Mouse (Mus musculus): ENCODE data around the gene Rab2b.
"Not testable (repeated sequence)": the region's sequence is repeated elsewhere in the genome, so short reads cannot be mapped to it uniquely, and the experiment has no call there.

Rab2b gene

DNA sequence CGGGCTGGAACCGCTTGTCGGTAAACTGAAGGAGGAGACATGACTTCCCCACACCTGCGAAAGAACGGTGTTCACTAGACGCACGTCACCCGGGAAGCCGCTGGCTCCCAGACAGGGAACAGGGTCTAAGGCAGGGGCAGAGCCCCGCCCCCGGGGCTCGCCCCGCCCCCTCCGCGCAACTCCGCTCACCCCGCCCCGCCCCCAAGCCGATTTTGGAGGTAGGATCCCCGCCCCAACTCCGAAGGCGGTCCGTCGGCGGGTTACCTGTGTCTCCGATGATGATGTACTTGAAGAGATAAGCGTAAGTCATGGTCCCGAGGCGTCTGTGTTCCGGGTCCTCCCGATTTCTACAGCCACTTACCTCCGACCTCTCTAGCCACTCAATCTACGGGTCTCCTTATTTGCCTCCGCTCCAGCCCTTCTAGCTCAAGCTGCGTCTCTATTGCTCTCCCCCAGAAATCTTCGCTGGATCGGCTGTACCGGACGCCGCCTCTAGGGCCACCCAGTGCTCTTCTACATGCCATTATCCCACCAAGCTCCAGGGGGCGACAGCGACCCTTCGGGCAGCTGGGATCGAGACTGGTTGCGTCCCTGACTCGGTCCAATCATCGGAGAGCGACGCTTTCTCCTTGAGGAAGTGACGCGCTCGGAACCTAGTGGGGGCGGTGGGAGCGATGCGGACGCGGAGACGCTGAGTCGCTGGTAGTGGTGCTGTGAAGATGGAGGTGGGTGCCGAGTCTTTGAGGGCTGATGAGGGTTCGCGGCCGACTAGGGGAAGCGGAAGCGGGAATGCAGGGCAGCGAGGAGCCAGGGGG is at the start of gene Rab2b, which contains the start of gene Tox4:
Gene Rab2b (minus strand): TSS at position 614 of the 815 bp plus-strand sequence.
Gene Tox4 (plus strand): TSS at position 215 of the 815 bp plus-strand sequence.
- peak; percentile 98 for DNase-seq (ENCODE audit: low spot score)

DNA sequence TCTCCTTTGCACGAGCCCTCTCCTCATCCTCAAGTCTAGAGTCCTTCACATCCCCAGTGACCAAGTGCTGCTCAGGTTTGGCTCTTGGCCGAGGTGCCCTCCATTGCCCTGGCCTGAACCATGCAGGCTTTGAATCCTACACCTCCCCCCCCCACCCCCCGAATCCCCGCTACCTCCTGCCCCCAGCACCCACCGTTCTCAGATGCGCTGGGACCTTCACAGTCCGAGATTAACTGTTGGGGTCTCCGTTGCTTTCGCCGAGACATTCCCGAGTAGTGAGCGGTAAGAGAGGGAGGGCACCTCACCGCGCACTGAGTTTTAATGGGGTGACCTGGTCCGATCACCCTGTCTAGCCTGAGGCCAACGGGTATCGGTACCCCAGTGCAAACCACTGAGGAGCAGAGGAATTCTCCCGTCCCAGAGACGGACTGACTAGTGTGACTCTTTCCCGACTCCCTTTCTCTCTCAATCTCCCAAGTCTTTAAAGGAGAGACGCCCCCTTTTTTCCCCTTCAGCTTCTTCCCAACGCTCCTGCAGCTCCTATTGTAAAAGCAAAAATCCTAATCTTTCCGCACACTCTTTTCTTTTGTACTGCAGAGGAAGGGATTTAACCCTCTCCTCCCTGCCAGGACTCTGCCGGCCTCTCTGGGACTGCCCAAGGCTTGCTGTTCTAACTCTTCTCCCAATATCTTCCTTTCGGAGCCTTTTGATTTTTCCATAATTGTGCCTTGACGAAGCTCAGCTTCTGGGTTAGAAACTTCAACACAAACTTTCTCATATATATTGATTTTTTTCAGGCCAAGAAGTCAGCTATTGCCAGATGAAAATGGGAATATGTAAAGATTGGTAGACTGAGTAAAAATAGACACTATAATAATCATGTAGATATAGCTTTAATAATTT is 48.8 kb upstream of the Rab2b start, which contains the start of gene Sall2:
Gene Sall2 (minus strand): TSS at position 853 of the 903 bp plus-strand sequence.
- DNase-seq (ENCODE audit: low spot score): no peak

DNA sequence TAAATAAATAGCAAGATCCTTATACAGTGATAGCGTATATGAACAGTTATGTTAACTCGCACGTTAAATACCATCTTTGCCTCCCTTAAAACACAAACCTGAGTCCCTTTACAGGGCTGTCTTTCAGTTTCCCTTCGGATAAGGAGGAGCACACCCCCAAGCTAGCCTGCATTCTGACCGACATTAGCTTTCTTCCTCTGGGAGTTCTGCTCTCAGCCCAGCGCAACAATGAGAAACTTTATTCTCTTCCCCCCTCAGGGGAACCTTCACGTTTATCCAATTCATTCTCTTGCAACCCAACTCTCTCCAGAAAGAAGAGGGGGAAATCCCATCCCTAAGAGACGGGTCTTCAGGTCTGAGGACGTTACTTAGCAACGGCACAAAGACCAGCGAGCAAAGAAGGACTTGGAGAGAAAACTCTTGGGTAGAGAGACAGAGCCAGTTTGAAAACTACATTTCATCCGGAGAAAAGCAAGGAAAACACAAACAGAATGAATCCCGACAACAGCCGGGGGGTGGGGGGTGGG is 48.1 kb upstream of the Rab2b start:
- DNase-seq (ENCODE audit: low spot score): no peak

DNA sequence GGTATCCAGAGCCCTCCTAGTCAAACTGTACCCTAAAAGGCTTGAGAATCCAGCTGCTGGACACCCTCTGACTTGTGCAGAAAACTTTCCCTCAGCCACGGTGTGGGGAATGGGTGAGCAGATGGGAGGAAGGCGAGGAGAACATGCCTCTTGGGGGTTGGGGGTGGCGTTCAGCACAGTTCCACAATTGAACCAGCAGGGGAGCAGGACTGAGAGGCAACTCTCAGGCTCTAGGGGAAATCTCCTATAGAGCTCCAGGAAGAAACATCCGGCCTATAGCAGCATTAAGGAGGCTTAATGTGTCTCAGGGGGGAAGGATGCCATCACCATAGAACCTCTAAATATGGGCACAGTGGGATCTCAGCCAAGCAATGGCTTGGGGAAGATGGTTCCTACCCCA is 46.5 kb upstream of the Rab2b start:
- DNase-seq (ENCODE audit: low spot score): no peak

DNA sequence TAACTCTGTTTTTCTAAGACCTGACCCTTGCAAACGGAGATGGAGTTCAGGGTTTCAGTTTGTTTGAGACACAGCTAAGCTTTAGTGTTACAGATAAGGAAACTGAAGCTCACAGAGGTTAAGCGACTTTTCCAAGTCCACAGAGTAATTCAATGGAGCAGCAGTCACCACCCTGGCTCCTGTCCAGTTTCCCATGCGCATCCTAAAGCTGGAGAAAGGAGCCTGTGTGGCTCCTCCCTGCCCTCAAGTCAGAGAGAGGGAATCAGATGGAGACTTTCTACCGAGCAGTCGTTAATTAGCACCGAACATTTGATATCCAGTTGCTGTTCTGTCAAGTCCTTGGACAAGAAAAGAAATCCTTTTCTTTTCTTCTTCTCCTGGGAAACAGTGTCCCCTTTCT is 40.0 kb upstream of the Rab2b start:
- no peak for DNase-seq (ENCODE audit: low spot score)

DNA sequence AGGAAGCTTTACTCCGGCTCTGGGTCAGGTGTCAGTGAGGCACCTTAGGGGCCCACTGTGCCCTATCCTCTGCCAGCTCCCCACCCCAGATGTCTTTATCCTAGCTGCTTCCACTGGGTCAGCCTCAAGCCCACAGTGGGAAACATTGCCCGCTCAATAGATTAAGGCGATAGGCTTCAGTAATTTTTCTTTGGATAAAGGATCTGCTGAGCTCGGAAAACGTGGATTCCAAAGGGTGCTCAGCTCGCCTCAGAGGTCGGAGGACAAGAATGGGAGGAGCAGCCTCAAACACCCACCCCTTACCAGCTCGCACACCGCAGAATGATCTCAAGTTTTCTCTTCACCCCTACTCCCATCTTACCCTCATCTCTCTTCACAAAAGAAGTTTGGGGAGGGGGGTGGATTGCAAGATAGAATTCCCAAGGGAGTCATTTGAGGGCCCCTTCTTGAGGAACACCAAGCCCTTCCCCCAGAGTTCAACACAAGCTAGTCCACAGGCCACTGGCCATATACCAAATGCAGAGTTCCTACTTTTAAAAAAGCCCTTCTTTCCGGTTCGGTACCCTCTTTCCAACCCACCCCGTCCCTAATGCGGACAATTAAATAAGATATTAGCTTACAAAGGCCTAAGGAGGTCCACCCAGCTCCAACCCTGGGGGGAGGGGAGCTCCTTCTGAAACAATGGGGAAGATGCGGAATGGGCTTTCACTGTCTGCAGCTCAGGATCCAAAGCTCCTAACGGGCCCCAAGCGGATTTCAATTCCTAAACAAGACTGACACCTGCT is 37.3 kb upstream of the Rab2b start:
- DNase-seq (ENCODE audit: low spot score): no peak

DNA sequence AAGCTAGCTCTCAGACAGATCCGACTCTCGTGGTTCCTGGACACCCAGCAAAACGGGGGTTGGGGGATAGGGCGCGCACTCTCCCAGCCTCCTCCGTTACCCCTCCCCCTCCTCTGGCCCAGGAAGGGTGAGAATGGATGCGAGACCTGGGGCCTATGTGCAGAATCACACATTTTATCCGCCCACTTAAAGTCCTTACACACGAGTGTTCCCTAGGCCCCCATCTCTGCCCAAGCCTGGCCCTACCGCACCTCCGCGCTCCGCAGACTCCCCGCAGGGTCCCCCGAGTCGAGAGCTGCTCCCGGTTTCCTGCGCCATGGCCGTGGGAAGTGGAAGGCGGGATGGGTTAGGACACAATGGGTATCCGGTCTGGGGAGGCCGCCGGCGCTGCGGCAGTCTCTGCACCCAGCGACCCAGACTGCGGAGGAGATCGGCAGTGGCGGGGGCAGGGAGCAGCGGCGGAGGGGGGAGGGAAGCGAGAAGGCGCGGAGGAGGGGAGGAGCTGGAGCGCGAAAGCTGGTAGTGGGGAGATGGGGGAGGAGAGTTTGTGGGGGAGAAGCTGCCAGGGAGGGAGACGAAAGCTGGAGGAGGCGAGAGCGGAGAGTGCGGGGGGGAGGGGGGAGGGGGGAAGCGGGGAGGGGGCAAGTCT is 36.6 kb upstream of the Rab2b start:
- DNase-seq (ENCODE audit: low spot score): peak; percentile 69

DNA sequence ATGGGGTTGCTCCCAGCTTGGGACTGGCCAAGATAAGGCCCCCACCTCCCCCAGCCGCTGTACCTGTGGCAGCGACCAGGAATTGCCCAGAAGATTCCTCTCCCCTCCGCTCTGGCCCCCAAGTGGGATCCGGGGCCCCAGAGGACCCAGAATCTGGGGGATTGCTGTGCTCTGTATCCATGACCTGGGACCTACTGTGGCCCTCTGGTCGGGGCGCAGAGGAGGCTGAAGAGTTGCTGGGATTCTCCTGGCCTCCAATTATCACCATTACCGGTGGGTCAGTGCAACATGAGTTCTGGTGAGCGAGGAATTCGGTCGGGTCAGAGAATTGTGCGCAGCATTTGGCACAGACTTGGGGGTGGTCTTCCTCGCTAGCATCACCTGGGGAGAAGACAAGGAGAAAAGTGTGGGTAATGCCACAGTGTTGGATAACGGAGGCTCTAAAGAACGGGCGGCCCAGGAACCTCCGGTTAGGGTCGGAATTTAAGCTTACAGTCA is 36.0 kb upstream of the Rab2b start:
- DNase-seq (ENCODE audit: low spot score): peak; percentile 26

DNA sequence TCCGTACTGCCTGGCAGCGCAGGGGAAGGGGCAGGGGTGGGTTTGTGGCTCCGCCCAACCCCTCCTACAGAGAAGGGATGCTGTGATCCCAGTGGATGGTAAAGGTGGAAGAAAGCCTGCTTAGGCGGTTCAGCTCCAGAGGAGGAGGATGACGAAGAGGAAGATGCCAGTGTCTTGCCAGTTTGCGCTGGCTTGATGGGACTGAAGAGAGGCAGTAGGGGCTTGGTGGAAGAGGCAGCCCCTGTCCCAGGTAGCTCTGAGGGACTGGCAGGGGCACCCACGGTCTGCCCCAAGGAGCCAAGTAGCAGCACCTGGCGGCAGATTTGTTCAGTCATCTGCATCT is 35.4 kb upstream of the Rab2b start:
- no peak for DNase-seq (ENCODE audit: low spot score)

DNA sequence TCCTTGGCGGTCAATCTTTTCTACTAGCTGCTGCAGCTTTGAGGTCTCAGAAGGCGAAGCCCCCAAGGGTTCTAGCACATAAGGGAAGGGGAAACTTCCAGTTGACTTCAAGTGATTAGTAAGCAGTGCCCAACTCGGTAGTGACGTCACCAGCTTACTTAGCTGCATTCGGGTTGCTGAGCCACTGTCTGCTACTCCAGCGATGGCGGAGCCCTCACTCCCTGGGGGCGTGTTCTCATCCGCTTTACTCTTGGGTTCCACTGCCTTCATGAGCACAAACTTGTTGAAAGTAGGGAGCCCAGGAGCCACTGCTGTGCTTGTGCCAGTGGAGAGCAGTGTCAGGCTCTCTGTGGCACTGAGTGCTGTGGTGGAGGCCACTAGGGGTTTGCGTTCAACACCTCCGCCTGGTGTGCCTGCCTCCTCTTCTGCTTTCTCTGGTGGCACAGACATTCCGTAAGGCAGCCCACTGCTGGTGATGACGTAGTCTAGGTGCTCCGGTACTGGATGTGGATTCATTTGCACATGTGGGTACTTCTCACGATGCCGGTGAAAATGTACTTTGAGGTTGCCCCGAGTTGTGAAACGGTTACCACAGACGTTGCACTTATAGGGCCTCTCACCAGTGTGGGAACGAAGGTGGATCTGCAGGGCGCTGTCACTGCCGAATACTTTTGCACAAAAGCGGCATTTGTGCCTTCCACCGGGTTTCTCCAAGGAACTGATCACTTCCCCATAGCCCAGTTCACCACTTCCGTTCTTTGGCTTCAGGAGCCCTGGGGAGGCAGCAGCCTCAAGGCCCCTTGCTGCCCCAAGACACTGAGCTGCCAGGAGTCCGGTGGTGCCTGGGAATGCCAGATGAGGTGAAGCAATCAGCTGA is 34.8 kb upstream of the Rab2b start:
- DNase-seq (ENCODE audit: low spot score): no peak

DNA sequence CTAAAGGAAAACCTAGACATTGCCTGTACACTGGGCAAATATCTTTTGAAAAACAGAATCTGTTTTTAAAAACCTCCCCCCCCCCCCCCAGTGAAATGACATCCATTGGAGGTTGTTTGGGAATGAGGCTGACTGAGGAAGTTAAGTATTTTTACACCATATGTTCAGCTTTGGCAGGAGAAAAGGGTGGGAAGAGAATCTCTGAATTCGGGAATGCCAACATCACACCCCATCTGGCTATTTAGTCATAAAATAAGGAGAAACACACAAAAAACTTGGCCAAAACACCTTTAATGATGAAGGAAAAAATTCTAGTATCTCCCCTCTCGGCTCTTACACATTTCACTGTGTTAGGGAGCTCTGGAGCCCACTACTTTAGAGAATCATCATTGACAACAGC is 31.6 kb upstream of the Rab2b start:
- DNase-seq (ENCODE audit: low spot score): no peak

DNA sequence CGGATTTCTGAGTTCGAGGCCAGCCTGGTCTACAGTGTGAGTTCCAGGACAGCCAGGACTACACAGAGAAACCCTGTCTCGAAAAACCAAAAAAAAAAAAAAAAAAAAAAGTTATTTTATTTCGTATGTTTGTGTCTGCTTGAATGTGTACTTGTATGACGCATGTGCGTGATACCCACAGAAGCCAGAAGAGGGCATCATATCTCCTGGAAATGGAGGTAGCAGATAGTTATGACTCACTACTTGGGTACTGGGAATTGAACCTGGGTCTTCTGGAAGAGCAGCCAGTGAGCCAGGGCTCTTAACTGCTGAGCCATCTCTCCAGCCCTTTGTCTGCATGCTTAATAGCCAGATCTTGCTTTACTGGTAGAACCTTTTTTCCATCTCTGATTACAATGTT is 31.0 kb upstream of the Rab2b start:
- not testable (repeated sequence) for DNase-seq (ENCODE audit: low spot score)

DNA sequence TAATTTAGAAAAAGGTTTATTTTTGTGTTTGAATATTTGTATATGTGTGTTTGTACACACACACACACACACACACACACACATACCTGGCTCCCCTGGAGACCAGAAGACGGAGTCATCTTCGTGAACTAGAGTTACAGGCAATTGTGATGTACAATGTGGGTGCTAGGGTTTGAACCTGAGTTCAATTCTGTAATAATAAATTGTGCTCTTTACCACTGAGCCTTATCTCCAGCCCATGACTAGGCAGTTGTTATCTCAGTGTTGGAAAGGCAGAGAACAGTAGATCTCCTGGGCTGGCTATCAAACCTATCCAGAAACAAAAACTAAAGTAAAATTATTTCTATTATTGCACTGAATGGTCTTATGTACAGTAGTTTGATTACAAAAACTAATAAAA is 26.8 kb upstream of the Rab2b start:
- DNase-seq (ENCODE audit: low spot score): no peak

DNA sequence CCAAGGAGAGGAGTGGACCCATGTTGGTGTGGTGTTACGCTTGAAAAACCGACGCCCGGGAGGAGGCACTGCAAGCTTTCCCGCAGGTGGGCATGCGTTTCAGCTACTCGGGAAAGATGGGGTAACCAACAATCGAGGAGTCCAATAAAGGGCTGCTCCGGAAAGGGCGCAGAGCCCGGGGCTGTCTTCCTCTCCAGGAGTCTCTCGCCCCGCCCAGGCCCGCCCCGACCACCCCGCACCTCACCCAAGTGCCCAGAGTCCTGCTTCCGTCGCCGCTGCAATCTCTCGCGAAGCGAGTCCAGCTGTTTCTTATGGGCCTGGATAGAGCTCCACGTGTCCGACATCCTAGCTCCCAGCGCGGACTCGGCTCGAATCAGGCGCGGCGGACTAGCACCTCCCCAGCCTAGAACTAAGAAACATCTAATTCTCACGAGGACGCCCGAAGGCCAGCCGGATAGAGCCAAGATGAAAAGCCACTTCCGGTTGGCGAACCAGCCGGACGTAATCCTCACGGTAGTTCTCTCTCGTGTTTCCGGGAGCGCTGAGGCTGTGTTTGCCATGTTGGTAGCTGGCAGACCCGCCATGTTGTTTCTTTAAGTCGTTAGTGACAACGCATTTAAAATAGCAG is 25.4 kb upstream of the Rab2b start, which contains the start of gene Mettl3:
Gene Mettl3 (minus strand): TSS at position 485 of the 628 bp plus-strand sequence.
- peak; percentile 94 for DNase-seq (ENCODE audit: low spot score)

DNA sequence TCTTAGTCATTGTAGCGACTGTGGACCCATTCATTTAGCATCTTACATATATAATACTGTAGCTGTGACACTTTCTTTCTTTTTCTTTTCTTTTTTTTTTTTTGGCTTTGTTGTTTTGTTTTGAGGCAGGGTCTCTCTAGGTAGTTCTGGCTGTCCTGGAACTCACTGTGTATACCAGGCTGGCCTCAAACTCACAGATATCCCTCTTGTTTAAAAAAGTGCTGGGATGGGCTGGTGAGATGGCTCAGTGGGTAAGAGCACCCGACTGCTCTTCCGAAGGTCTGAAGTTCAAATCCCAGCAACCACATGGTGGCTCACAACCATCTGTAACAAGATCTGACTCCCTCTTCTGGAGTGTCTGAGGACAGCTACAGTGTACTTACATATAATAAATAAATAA is 24.2 kb upstream of the Rab2b start:
- DNase-seq (ENCODE audit: low spot score): not testable (repeated sequence)

DNA sequence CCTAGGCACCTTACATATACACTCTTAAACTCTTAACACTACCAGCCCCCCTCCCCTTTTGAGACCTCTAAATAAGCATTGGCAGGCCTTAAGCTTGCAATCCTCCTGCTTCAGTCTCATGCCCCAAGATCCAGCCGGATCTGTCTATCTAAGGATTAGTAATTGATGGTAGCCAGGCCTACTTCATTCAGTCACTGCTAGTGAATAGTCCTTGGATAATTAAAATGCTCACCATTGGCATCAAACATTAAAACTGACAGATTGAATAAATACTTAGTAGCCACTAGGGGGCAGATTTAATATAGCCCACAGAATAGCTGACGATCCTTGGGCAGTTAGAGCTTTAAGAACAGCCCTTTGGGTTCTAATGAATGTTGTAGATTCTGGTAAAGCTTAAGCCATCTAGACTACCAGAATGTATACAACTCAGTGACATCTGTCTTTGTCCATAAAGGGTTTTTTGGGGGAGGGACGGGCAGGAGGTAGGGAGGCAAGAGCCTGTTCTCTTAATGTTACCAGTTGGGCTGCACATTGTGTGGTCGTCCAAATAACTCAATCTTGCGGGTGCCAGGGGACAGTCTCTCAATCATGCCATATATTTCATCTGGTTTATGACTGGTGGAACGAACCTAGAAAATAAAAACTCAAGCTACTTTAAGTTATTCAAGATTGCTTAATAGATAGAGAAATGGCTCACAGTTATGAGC is 16.4 kb upstream of the Rab2b start:
- DNase-seq (ENCODE audit: low spot score): no peak

DNA sequence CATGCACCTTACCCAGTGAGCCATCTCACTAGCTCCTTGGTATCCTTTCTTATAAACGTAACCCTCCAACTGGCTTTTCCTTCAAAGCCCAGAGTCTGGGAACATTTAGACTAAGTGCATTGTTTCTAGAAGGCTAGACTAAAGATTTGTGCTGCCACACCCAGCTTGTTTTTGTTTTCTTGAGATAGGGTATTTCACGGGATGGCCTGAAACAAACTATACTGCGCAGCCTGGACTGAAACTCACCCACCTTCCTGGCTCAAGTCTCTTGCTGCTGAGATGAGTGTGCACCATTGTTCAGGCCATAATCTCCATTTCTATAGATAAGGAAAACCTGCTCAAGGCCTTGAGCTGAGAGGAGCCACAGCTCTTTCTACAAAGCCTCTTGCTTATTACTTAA is 4.8 kb upstream of the Rab2b start:
- no peak for DNase-seq (ENCODE audit: low spot score)

DNA sequence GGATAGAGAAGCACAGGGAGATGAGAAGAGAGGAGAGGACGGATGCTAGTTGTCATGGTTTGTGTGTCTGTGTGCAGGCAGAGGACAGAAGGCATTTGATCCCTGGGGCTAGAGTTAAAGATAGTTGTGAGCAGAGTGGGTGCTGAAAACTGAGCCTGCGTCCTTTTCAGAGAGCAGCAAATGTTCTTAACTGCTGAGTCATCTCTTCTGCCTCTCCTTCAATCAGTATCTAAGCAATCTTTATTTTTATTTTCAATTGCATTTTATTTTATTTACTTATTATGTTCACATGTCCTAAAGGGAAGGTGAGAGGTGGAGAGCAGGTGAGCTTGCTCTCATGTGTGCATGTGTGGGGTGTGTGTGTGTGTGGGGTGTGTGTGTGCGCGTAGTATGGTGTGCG is 4.3 kb upstream of the Rab2b start:
- no peak for DNase-seq (ENCODE audit: low spot score)

DNA sequence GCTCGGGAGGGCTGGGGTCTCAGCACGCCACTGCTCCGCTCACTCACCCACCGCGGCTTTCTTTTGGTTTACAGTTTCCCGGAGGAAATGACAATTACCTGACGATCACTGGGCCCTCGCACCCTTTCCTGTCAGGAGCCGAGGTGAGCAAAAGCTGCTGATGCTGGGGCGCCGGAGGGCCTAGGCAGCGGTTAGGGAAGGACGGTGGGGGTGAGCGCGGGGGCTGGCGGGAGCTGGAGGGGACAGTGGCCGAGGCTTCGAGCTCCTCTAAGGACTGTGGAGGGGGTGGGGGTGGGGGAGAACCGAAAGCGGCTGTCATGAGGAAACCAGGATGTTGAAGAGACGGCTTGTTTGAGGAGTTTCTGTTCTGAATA is 389 bp upstream of the Rab2b start:
- no peak for DNase-seq (ENCODE audit: low spot score)

All from layer of hippocampus, adult 11-12 months (tissue).